Mouse (Mus musculus): ENCODE measurements around the gene Stxbp6. TPM values are rescaled to one million over a fixed set of nuclear protein-coding genes. Genes with fewer than 3 reads are reported as not detected.
"Not testable (repeated sequence)": the region's sequence is repeated elsewhere in the genome, so short reads cannot be mapped to it uniquely, and the experiment has no call there.

Gene Stxbp6
- 34.1 and 40.7 TPM in 2 replicates for polyA plus RNA-seq (2014; fragmentation: Nextera tagmentation; extraction: Ambion mirVana)

GRCm38 (mm10) chr12:45074611-45075342 lies at the start of gene Stxbp6:
Stxbp6 (minus strand) TSS chr12:45074709.
- Histone ChIP-seq H3K27me3 (ENCODE audit: control insufficient read depth, insufficient read depth, low read length) (no peaks in the 10 kb centered on the region), H3K4me3 (ENCODE audit: low read length) (peak within 1 kb of the TSS; percentile 73), H3K27ac (ENCODE audit: low read depth, low read length) (peak within 1 kb of the TSS; percentile 83), H3K9ac (ENCODE audit: low read depth, low read length) (peak within 1 kb of the TSS; percentile 84), H3K36me3 (ENCODE audit: control insufficient read depth, insufficient read depth, low read length) (no peaks in the 10 kb centered on the region), H3K9me3 (ENCODE audit: control insufficient read depth, low read length) (no peaks in the 10 kb centered on the region), H3K4me2 (replicated peaks; ENCODE audit: low read depth, low read length) (peak within 1 kb of the TSS; percentile 82), H3K4me1 (ENCODE audit: control insufficient read depth, insufficient read depth, low read length) (peaks cover 14% of the 10 kb centered on the region; the same call in 1 of the 2 replicates)
- peak; percentile 44; the same call in 1 of the 2 replicates for ATAC-seq (ENCODE audit: low FRiP score, low TSS enrichment)
- WGBS = 2% methylated on average over 20 of the region's 20 CpGs

- H3K27ac ChIP-seq (ENCODE audit: low read depth, low read length); H3K9me3 ChIP-seq (ENCODE audit: control insufficient read depth, low read length); H3K4me3 ChIP-seq (ENCODE audit: low read length); H3K4me1 ChIP-seq (ENCODE audit: control insufficient read depth, insufficient read depth, low read length); H3K27me3 ChIP-seq (ENCODE audit: control insufficient read depth, insufficient read depth, low read length); H3K36me3 ChIP-seq (ENCODE audit: control insufficient read depth, insufficient read depth, low read length); H3K9ac ChIP-seq (ENCODE audit: low read depth, low read length); H3K4me2 ChIP-seq (replicated peaks; ENCODE audit: low read depth, low read length); ATAC-seq (ENCODE audit: low FRiP score, low TSS enrichment): not testable (repeated sequence)
- 55% methylated on average over 2 of the region's 2 CpGs for WGBS
These were observed 28.4 kb upstream of the Stxbp6 start for GRCm38 (mm10) chr12:45102954-45103353.

GRCm38 (mm10) chr12:45093732-45094131 lies 19.2 kb upstream of the Stxbp6 start:
- Histone ChIP-seq H3K4me3 (ENCODE audit: low read length) (no peak overlapping the region), H3K9me3 (ENCODE audit: control insufficient read depth, low read length) (no peaks in the 10 kb centered on the region), H3K9ac (ENCODE audit: low read depth, low read length) (no peak overlapping the region), H3K36me3 (ENCODE audit: control insufficient read depth, insufficient read depth, low read length) (no peaks in the 10 kb centered on the region), H3K27ac (ENCODE audit: low read depth, low read length) (no peak overlapping the region), H3K4me2 (replicated peaks; ENCODE audit: low read depth, low read length) (no peak overlapping the region), H3K27me3 (ENCODE audit: control insufficient read depth, insufficient read depth, low read length) (no peaks in the 10 kb centered on the region), H3K4me1 (ENCODE audit: control insufficient read depth, insufficient read depth, low read length) (no peaks in the 10 kb centered on the region)
- ATAC-seq (ENCODE audit: low FRiP score, low TSS enrichment) = no peak
- 75% methylated on average over 2 of the region's 2 CpGs for WGBS

- Histone ChIP-seq H3K4me3 (ENCODE audit: low read length) (no peak overlapping the region), H3K36me3 (ENCODE audit: control insufficient read depth, insufficient read depth, low read length) (no peaks in the 10 kb centered on the region), H3K27me3 (ENCODE audit: control insufficient read depth, insufficient read depth, low read length) (no peaks in the 10 kb centered on the region), H3K9ac (ENCODE audit: low read depth, low read length) (no peak overlapping the region), H3K4me1 (ENCODE audit: control insufficient read depth, insufficient read depth, low read length) (no peaks in the 10 kb centered on the region), H3K9me3 (ENCODE audit: control insufficient read depth, low read length) (no peaks in the 10 kb centered on the region), H3K27ac (ENCODE audit: low read depth, low read length) (no peak overlapping the region), H3K4me2 (replicated peaks; ENCODE audit: low read depth, low read length) (no peak overlapping the region)
- no peak for ATAC-seq (ENCODE audit: low FRiP score, low TSS enrichment)
- 51% methylated on average over 3 of the region's 3 CpGs for WGBS
These were observed 17.9 kb upstream of the Stxbp6 start for GRCm38 (mm10) chr12:45092444-45092843.

- WGBS = 45% methylated on average over 1 of the region's 1 CpGs
- Histone ChIP-seq H3K4me1 (ENCODE audit: control insufficient read depth, insufficient read depth, low read length) (no peaks in the 10 kb centered on the region), H3K9me3 (ENCODE audit: control insufficient read depth, low read length) (no peaks in the 10 kb centered on the region), H3K9ac (ENCODE audit: low read depth, low read length) (no peak overlapping the region), H3K27me3 (ENCODE audit: control insufficient read depth, insufficient read depth, low read length) (no peaks in the 10 kb centered on the region), H3K4me3 (ENCODE audit: low read length) (no peak overlapping the region), H3K36me3 (ENCODE audit: control insufficient read depth, insufficient read depth, low read length) (no peaks in the 10 kb centered on the region), H3K27ac (ENCODE audit: low read depth, low read length) (0 out of 2 replicates have a peak overlapping the region, but pooled peaks have one; percentile 6), H3K4me2 (replicated peaks; ENCODE audit: low read depth, low read length) (no peak overlapping the region)
- ATAC-seq (ENCODE audit: low FRiP score, low TSS enrichment) = 0 out of 2 replicates have a peak, but pooled peaks have one; percentile 48
These were observed 8.6 kb upstream of the Stxbp6 start for GRCm38 (mm10) chr12:45083145-45083475.

- Histone ChIP-seq H3K27ac (ENCODE audit: low read depth, low read length) (no peak overlapping the region), H3K9me3 (ENCODE audit: control insufficient read depth, low read length) (no peaks in the 10 kb centered on the region), H3K9ac (ENCODE audit: low read depth, low read length) (no peak overlapping the region), H3K4me2 (replicated peaks; ENCODE audit: low read depth, low read length) (no peak overlapping the region), H3K4me1 (ENCODE audit: control insufficient read depth, insufficient read depth, low read length) (no peaks in the 10 kb centered on the region), H3K36me3 (ENCODE audit: control insufficient read depth, insufficient read depth, low read length) (no peaks in the 10 kb centered on the region), H3K4me3 (ENCODE audit: low read length) (no peak overlapping the region), H3K27me3 (ENCODE audit: control insufficient read depth, insufficient read depth, low read length) (no peaks in the 10 kb centered on the region)
- peak; percentile 72; the same call in 1 of the 2 replicates for ATAC-seq (ENCODE audit: low FRiP score, low TSS enrichment)
- 87% methylated on average over 4 of the region's 4 CpGs for WGBS
These were observed 8.1 kb upstream of the Stxbp6 start for GRCm38 (mm10) chr12:45082379-45083144.

GRCm38 (mm10) chr12:45081617-45082016 lies 7.1 kb upstream of the Stxbp6 start:
- Histone ChIP-seq H3K9me3 (ENCODE audit: control insufficient read depth, low read length) (no peaks in the 10 kb centered on the region), H3K4me2 (replicated peaks; ENCODE audit: low read depth, low read length) (no peak overlapping the region), H3K36me3 (ENCODE audit: control insufficient read depth, insufficient read depth, low read length) (no peaks in the 10 kb centered on the region), H3K27me3 (ENCODE audit: control insufficient read depth, insufficient read depth, low read length) (no peaks in the 10 kb centered on the region), H3K27ac (ENCODE audit: low read depth, low read length) (no peak overlapping the region), H3K9ac (ENCODE audit: low read depth, low read length) (no peak overlapping the region), H3K4me1 (ENCODE audit: control insufficient read depth, insufficient read depth, low read length) (no peaks in the 10 kb centered on the region), H3K4me3 (ENCODE audit: low read length) (no peak overlapping the region)
- ATAC-seq (ENCODE audit: low FRiP score, low TSS enrichment) = no peak
- 73% methylated on average over 1 of the region's 1 CpGs for WGBS

GRCm38 (mm10) chr12:45080753-45081122 lies 6.2 kb upstream of the Stxbp6 start:
- no peak for ATAC-seq (ENCODE audit: low FRiP score, low TSS enrichment)
- Histone ChIP-seq H3K9me3 (ENCODE audit: control insufficient read depth, low read length) (no peaks in the 10 kb centered on the region), H3K4me3 (ENCODE audit: low read length) (no peak overlapping the region), H3K27me3 (ENCODE audit: control insufficient read depth, insufficient read depth, low read length) (no peaks in the 10 kb centered on the region), H3K4me1 (ENCODE audit: control insufficient read depth, insufficient read depth, low read length) (peaks cover 1% of the 10 kb centered on the region; the same call in 1 of the 2 replicates), H3K27ac (ENCODE audit: low read depth, low read length) (no peak overlapping the region), H3K9ac (ENCODE audit: low read depth, low read length) (no peak overlapping the region), H3K4me2 (replicated peaks; ENCODE audit: low read depth, low read length) (no peak overlapping the region), H3K36me3 (ENCODE audit: control insufficient read depth, insufficient read depth, low read length) (no peaks in the 10 kb centered on the region)
- WGBS = 48% methylated on average over 5 of the region's 5 CpGs
